Mouse (Mus musculus) embryonic fibroblast, embryonic 13.5 days (primary cell): ENCODE results near the gene Gng2. TPM values are rescaled to one million over a fixed set of nuclear protein-coding genes. Genes with fewer than 3 reads are reported as not detected.
A peak's percentile ranks its signal among the peaks of the same experiment; 100 is the strongest.
"Not testable (repeated sequence)": the region's sequence is repeated elsewhere in the genome, so short reads cannot be mapped to it uniquely, and the experiment has no call there.

Experiments
- H3K27ac ChIP-seq: 2 replicates; pipeline ENCODE4 v1.5.1; 2012; ENCODE audit warnings: low read length, control low read depth, inconsistent platforms; ENCODE audit not compliant: insufficient read depth
- H3K4me1 ChIP-seq: 2 replicates; pipeline ENCODE4 v1.6.1; 2011; ENCODE audit warnings: low read length; ENCODE audit not compliant: control insufficient read depth, insufficient read depth
- H3K4me3 ChIP-seq: 2 replicates; pipeline ENCODE4 v1.5.1; 2011; ENCODE audit warnings: mild to moderate bottlenecking, control low read depth, low read length; ENCODE audit not compliant: insufficient read depth
- CTCF ChIP-seq: IDR thresholded peaks from 2 replicates; pipeline ENCODE4 v1.5.1; 2011; ENCODE audit warnings: mild to moderate bottlenecking, control low read depth, low read length, moderate library complexity, borderline replicate concordance; ENCODE audit not compliant: insufficient read depth
- POLR2A ChIP-seq: IDR thresholded peaks from 2 replicates; pipeline ENCODE4 v1.6.1; 2011; ENCODE audit warnings: low read depth, mild to moderate bottlenecking, control low read depth, low read length, moderate library complexity
- polyA plus RNA-seq: library from polyadenylated mRNA; stranded (reverse); fragments of >200 nt; gene quantifications from 2 replicates; pipeline ENCODE4 v1.2.4, GENCODE M21; 2011; ENCODE audit warnings: low read depth; ENCODE audit not compliant: missing spikeins, insufficient read length

Gene Gng2
- polyA plus RNA-seq, 1 experiment, result 40.1 TPM

DNA sequence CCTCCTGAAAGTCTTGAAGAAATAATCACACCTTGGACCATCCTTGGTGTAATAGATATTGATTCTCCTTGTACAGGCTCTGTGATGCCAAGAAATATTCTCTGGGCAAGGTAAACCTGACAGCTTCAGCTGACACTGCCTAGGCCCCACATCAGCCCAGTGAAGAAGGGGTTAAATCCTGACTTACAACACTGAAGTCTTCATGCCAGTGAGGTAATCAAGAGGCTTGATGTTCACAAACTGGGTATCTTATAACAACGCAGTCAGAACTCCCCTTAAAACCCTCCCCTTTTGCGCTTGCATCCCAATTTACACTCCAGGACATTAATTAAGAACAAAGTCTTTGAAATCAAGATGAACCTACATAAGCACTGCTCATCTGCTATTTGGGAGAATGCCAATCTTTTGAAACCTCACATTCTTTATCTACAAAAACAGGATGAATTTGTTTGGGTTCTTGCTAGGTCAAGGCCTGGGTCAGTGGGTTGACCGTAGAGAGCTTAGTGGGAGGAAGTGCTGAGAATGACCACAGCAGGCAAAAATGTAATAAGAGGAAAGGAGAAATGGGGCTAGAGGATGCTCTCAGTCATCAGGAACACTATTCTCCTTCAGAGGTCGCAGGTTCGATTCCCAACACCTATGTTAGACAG lies 110.0 kb downstream of the Gng2 start:
- H3K27ac ChIP-seq, result no peak overlapping the region
- no peak for TF ChIP-seq POLR2A
- no peak for TF ChIP-seq CTCF
- no peak overlapping the region for H3K4me3 ChIP-seq
- no peaks in the 10 kb centered on the region for H3K4me1 ChIP-seq

DNA sequence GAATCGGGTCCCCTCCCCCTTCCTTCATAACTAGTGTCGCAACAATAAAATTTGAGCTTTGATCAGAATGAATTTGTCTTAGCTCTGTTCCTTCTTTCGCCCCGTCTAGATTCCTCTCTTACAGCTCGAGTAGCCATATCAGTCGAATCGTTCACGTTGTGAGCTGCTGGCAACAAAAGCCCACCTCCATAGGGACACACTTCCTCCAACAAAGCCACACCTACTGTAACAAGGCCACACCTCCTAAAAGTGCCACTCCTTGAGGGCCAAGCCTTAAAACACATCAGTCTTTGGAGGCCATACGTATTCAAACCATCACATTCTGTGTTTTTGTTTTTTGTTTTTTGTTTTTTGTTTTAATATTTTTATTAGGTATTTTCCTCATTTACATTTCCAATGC lies 112.3 kb downstream of the Gng2 start:
- not testable (repeated sequence) for H3K27ac ChIP-seq, H3K4me3 ChIP-seq, H3K4me1 ChIP-seq

- H3K4me3 ChIP-seq, result no peak overlapping the region
- no peaks in the 10 kb centered on the region for H3K4me1 ChIP-seq
- TF ChIP-seq POLR2A (no peak), CTCF (no peak)
- no peak overlapping the region for H3K27ac ChIP-seq
Measured at GRCm38 (mm10) chr14:19861311-19862080, 115.9 kb downstream of the Gng2 start.

DNA sequence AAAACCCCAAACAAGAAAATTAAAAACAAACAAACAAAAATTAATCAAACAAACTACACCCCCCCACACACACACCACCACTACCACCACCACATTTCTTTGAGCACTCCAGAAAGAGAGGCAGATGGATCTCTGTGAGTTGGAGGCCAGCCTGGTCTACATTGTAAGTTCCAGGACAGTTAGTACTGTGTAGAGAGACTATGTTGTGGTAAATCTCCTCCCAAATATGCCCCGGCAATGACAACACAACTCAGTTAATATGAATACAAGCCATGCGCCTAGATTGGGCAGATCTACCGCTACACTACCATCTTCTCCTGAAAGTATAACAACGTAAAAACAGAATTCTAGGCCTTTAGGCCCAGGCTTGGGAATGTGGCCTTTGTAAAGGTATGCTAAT lies 117.1 kb downstream of the Gng2 start:
- TF ChIP-seq POLR2A, result no peak
- TF ChIP-seq CTCF, result no peak
- Histone ChIP-seq H3K4me3 (no peak overlapping the region), H3K27ac (no peak overlapping the region), H3K4me1 (no peaks in the 10 kb centered on the region)

GRCm38 (mm10) chr14:19858808-19859776 lies 118.3 kb downstream of the Gng2 start:
- TF ChIP-seq CTCF, result no peak
- TF ChIP-seq POLR2A, result no peak
- Histone ChIP-seq H3K4me3 (no peak overlapping the region), H3K4me1 (no peaks in the 10 kb centered on the region), H3K27ac (no peak overlapping the region)

GRCm38 (mm10) chr14:19858279-19858678 lies 119.1 kb downstream of the Gng2 start:
- no peaks in the 10 kb centered on the region for H3K4me1 ChIP-seq
- TF ChIP-seq POLR2A (no peak), CTCF (no peak)
- H3K4me3 ChIP-seq, result no peak overlapping the region
- no peak overlapping the region for H3K27ac ChIP-seq

GRCm38 (mm10) chr14:19853471-19853870 lies 124.0 kb downstream of the Gng2 start:
- H3K4me1 ChIP-seq, result no peaks in the 10 kb centered on the region
- H3K27ac ChIP-seq, result no peak overlapping the region
- no peak overlapping the region for H3K4me3 ChIP-seq
- TF ChIP-seq POLR2A (no peak), CTCF (no peak)

- TF ChIP-seq CTCF (no peak), POLR2A (no peak)
- H3K27ac ChIP-seq, result no peak overlapping the region
- H3K4me3 ChIP-seq, result peak overlapping the region; percentile 26; the same call in 1 of the 2 replicates
- H3K4me1 ChIP-seq, result no peaks in the 10 kb centered on the region
Measured at GRCm38 (mm10) chr14:19839600-19840332, 137.7 kb downstream of the Gng2 start.

DNA sequence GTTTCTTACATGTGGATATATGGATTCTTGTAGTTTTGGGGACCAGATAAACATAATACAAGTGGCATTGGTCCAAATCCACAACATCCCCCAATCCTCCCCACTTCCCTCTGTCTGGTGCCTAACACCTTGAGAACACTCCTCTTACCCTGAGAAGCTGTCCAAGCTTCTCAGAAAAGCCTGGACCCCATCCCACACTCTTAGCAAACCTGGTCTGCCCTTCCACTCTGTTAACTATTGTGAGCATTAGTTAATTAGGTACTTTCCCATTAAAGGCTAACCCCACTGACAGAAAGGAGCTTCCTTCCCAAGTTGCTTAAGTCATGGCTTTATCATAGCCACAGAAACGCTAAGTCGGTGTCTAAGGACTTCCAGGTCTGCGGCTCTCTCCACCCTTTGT lies 141.1 kb downstream of the Gng2 start:
- Histone ChIP-seq H3K4me1 (no peaks in the 10 kb centered on the region), H3K27ac (no peak overlapping the region), H3K4me3 (no peak overlapping the region)
- TF ChIP-seq CTCF (no peak), POLR2A (no peak)
